Mouse (Mus musculus): ENCODE data around the gene Ebpl.

Ebpl gene

GRCm38 (mm10) chr14:61360131-61360980, at the start of gene Ebpl:
Ebpl (minus strand) TSS chr14:61360439.
- peak; percentile 94 for DNase-seq (ENCODE audit: low spot score)

DNA sequence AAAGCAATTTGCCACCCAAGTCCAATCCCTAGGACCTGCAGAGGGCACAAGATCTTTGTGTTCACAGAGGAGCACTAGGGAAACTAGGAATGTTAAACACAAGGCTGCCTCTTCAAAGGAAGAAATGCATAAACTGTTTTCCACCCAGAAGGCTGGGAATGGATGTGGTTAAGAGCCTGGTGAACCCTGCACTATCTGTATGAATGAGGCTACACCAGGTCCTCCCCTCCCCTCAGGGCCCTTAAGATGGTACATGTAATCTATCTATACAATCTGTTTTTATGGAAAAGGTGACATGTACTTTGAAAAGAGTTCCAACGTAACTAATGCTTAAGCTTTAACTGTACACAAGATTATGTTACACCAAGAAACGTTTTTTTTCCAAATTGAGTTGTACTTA, 49.8 kb upstream of the Ebpl start:
- no peak for DNase-seq (ENCODE audit: low spot score)

DNA sequence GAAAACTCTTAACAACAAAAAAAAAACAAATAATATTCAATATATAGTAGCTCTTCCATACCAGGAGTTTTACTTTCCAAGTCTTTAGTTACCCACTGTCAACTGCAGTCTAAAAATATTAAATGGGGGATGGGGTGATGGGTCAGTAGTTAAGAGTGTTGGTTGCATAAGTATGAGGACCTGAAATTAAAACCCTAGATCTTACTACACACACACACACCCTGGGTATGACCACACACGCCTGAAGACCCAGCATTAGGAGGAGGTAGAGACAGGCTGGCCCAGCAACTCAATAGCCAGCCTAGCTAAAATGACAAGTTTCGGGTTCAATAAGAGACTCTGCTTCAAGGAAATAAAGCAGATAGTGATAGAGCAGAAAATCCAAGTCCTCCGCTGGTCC, 46.8 kb upstream of the Ebpl start:
- DNase-seq (ENCODE audit: low spot score) = no peak

DNA sequence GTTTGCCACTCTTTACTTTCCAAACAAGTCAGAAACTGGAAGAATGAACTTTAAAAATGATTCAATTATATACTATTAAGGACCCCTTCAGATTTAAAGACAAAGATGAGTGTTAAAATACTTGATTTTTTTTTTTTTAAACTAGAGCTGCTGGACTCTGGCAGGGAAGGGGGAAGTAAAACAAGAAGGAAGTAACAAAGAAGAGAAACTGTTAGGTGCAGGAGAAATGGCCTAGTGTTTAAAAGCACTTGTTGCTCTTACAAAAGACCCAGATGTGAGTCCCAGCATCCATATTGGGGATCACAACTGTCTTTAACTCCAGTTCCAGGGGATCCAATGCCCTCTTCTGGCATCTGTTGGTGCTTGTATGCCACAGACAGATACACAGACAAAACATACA, 45.5 kb upstream of the Ebpl start:
- no peak for DNase-seq (ENCODE audit: low spot score)

GRCm38 (mm10) chr14:61404941-61405340, 44.7 kb upstream of the Ebpl start:
- DNase-seq (ENCODE audit: low spot score) = no peak

- DNase-seq (ENCODE audit: low spot score) = no peak
Observed at GRCm38 (mm10) chr14:61394745-61395144, 34.5 kb upstream of the Ebpl start.

- no peak for DNase-seq (ENCODE audit: low spot score)
Observed at GRCm38 (mm10) chr14:61390586-61390985, 30.3 kb upstream of the Ebpl start.

DNA sequence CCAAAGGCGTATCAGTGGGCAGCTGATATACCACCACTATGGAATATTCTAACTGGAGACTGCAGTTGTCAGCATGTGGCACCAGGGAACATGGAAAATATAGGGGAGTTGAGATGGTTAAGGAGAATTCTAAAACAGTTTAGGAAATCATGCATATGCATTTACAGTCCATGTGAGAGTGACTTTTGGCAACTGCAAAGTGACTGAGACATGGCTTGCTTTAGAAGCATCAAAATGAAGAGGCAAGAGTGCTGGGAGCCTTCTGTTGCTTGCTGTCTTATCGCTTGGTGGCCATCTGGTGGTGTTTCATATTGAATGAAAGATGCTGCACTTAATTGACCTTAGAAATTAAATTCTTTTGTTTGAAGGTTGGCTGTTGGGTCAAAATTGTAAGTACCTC, 7.1 kb upstream of the Ebpl start:
- no peak for DNase-seq (ENCODE audit: low spot score)

DNA sequence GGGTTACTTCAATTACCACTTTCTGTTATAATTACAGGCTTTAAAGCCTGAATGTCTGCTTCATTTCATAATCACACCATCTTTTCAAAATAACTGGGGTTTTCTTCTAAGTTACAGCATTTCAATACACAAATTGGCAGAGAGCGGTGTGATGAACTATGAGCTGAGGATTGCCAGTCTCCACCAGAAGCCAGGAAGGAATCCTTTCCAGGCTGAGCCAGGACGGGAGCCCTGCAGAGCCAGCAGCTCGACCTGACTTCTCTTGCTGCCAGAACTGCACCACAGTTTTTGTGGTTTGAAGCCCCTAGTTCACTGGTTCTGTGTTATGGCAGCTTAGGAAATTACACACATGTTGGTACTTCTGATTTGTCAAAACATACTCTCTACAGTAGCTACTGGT, 4.4 kb upstream of the Ebpl start:
- no peak for DNase-seq (ENCODE audit: low spot score)

- no peak for DNase-seq (ENCODE audit: low spot score)
Observed at GRCm38 (mm10) chr14:61363734-61364133, 3.5 kb upstream of the Ebpl start.

GRCm38 (mm10) chr14:61362268-61362667, 2.0 kb upstream of the Ebpl start:
- DNase-seq (ENCODE audit: low spot score) = no peak

- DNase-seq (ENCODE audit: low spot score) = peak; percentile 19
Observed at GRCm38 (mm10) chr14:61360981-61361511, 807 bp upstream of the Ebpl start.

DNA sequence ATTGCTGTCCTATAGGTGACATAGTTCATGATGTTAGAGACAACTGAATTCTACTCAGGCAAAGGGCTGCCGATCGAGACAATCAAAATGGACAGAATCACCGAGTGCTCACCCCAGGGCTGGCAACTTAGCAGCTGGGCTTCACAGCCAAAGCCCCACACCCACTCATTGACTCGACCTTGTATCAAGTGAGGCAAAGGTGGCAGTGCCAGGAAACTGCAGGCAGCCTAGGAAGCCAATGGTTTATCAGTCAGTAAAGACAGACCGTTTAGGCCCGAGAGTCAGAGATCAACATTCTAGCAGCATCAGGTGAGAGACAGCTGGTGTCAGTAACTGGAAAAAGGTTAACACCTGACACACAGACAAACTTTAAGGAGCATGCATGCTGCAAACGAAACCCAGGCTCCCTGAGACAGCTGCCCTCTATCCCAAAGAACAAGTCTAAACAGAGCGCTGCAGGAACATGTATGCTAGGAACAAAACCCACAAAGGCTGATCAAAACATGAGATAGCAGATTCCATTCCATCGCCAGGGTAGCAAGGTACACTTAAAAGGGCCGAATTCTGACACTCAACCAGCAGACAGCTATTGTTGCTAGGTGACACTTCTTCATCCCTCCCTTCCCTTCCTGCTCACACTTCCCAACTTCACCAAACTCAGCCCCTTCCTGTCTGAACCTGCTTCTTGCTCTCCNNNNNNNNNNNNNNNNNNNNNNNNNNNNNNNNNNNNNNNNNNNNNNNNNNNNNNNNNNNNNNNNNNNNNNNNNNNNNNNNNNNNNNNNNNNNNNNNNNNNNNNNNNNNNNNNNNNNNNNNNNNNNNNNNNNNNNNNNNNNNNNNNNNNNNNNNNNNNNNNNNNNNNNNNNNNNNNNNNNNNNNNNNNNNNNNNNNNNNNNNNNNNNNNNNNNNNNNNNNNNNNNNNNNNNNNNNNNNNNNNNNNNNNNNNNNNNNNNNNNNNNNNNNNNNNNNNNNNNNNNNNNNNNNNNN, 5.7 kb downstream of the Ebpl start:
- DNase-seq (ENCODE audit: low spot score) = no peak

DNA sequence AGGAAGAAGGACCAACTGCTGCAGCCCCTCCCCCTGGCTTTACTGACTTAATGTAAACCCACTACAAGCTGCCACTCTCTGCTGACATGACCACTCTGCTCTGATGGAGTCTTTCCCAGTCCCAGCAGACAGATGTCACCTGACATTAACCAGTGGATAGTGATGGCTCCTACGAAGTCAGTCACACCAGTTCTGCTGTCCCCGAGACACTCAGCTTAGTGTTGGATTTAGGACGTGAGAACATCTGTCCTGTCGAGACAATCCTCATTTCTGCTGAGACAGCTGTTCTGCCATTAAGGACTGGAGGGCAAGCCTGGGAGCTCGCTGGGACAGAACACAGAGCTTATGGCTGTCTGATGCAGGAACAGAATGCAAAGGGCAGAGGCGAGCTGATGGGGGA, 9.4 kb downstream of the Ebpl start:
- DNase-seq (ENCODE audit: low spot score) = no peak

DNA sequence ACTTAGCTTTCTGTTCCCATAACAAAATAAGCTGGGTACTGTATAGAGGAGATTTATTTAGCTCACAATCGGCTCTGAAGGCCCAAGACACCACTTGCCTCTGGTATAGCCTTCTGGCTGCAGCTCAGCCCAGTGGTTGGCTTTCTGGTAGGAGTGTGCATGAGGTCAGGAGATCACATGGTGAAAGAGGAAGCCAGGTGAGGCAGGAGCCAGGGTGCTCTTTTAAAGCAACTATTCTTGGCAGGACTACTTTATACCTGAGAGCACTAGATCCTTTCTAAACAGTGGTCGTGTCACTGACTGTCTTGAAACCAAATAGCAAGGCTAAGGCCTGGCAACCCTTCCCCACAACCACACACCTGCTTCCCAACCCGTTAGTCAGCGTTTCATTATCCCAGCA, 10.4 kb downstream of the Ebpl start:
- no peak for DNase-seq (ENCODE audit: low spot score)

- DNase-seq (ENCODE audit: low spot score) = peak; percentile 43
Observed at GRCm38 (mm10) chr14:61346827-61347698, 13.2 kb downstream of the Ebpl start.

DNA sequence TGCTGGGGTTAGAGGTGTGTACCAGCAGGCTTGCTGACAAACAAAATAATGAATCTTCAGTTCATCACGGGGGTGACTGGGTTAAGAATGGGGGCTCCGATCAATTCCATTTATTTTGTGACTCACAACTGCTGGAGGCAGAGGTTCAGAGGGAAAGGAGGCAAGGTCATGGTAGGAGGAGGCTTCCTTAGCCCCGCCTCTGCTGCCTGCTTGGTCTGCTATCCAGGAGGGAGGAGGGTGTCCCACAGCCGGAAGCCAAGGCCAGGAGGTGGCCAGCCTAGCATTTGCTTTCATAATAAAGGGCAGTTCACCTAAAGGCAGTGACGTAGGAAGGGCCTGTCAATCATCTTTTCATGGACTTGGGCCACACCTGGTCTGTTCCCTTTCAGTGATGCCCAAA, 15.6 kb downstream of the Ebpl start:
- no peak for DNase-seq (ENCODE audit: low spot score)

GRCm38 (mm10) chr14:61339381-61339780, 20.9 kb downstream of the Ebpl start:
- DNase-seq (ENCODE audit: low spot score) = no peak

DNA sequence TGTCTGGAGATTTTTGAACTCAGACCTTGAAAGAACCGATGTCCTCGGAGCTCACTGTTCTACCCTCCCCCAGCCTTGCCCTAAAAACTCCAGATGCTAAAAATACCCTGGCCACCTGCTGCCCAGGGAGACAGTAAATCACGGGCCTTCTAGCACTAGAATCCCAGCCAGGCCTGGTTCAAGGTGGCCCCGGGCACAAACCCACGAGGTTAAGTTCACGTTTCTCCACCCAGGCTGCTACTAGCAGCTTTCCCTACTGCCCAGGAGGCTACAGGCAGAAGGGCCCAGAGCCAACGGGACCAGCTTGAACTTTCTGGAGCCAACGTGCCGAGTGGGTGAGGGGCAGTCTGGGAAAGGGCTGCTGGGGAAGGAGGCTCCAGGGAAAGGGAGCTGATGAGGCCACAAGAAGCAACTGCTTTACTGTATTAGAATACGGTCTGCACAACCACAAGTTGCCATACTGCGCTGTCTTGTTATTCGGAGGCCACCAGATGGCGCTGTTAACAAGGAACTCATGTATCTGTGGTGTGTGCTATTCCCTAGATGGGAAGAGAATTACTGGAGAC, 29.2 kb downstream of the Ebpl start:
- peak; percentile 62 for DNase-seq (ENCODE audit: low spot score)

- DNase-seq (ENCODE audit: low spot score) = peak; percentile 66
Observed at GRCm38 (mm10) chr14:61330591-61330990, 29.6 kb downstream of the Ebpl start.

All from layer of hippocampus, adult 11-12 months (tissue).